Mouse (Mus musculus) limb, embryonic 15.5 days (tissue): ENCODE measurements around the gene Parp11. TPM values are rescaled to one million over a fixed set of nuclear protein-coding genes. Genes with fewer than 3 reads are reported as not detected.

ENCODE experiments used
- ATAC-seq: fragments of 200-750 bp; cut with Nextera tagmentation; 2 replicates; pipeline ENCODE4 v1.8.0; 2017; ENCODE audit warnings: low read depth, moderate TSS enrichment; ENCODE audit not compliant: insufficient number of reproducible peaks, low FRiP score, low TSS enrichment
- H3K27ac ChIP-seq: fragments of 300-500 bp; sonication (generic); 2 replicates; pipeline ENCODE4 v1.5.1; 2015; ENCODE audit warnings: moderate library complexity, mild to moderate bottlenecking, inconsistent platforms
- H3K27me3 ChIP-seq: fragments of 300-500 bp; sonication (generic); 2 replicates; pipeline ENCODE4 v1.6.1; 2015; ENCODE audit warnings: inconsistent platforms
- H3K36me3 ChIP-seq: fragments of 300-500 bp; sonication (generic); 2 replicates; pipeline ENCODE4 v1.6.1; 2015; ENCODE audit warnings: inconsistent platforms
- H3K4me1 ChIP-seq: fragments of 300-500 bp; sonication (generic); 2 replicates; pipeline ENCODE4 v1.6.1; 2015; ENCODE audit warnings: inconsistent platforms
- H3K4me2 ChIP-seq: fragments of 300-500 bp; sonication (generic); 2 replicates; pipeline ENCODE4 v1.6.1; 2015; ENCODE audit warnings: mild to moderate bottlenecking, inconsistent platforms
- H3K4me3 ChIP-seq: fragments of 300-500 bp; sonication (generic); 2 replicates; pipeline ENCODE4 v1.5.1; 2015; ENCODE audit warnings: mild to moderate bottlenecking, inconsistent platforms
- H3K9ac ChIP-seq: fragments of 300-500 bp; sonication (generic); 2 replicates; pipeline ENCODE4 v1.6.1; 2015; ENCODE audit warnings: inconsistent platforms
- H3K9me3 ChIP-seq: fragments of 300-500 bp; sonication (generic); 2 replicates; pipeline ENCODE4 v1.6.1; 2016; ENCODE audit warnings: inconsistent platforms
- WGBS: fragments of 180-500 bp; shearing (Covaris S2); methylation state at CpG from one replicate; pipeline ENCODE4 v1.1.7; 2015; 5-methylcytosine and 5-hydroxymethylcytosine counted together
- polyA plus RNA-seq: library from polyadenylated mRNA; unstranded; fragments of >200 nt; fragmentation: Nextera tagmentation; extraction: Ambion mirVana; gene quantifications from 2 replicates; pipeline ENCODE4 v1.2.1, GENCODE M21; 2015

Gene Parp11
- polyA plus RNA-seq, 1 experiment from 2014 or later, result 25.1 TPM

- Histone ChIP-seq H3K27me3 (peaks cover 14% of the 10 kb centered on the region), H3K36me3 (no peaks in the 10 kb centered on the region), H3K9ac (no peak overlapping the region), H3K4me3 (no peak overlapping the region), H3K9me3 (no peaks in the 10 kb centered on the region), H3K27ac (no peak overlapping the region), H3K4me2 (no peak overlapping the region), H3K4me1 (no peaks in the 10 kb centered on the region; the same call in 1 of the 2 replicates)
- WGBS, result 68% methylated on average over 2 of the region's 2 CpGs
- no peak for ATAC-seq
Measured at GRCm38 (mm10) chr6:127538118-127538517, 91.5 kb downstream of the Parp11 start.

GRCm38 (mm10) chr6:127539226-127539625 lies 92.6 kb downstream of the Parp11 start:
- no peak overlapping the region for H3K4me2 ChIP-seq
- H3K27ac ChIP-seq, result no peak overlapping the region
- H3K27me3 ChIP-seq, result peaks cover 17% of the 10 kb centered on the region
- H3K4me3 ChIP-seq, result no peak overlapping the region
- no peaks in the 10 kb centered on the region for H3K36me3 ChIP-seq
- H3K9ac ChIP-seq, result no peak overlapping the region
- no peak for ATAC-seq
- H3K4me1 ChIP-seq, result no peaks in the 10 kb centered on the region; the same call in 1 of the 2 replicates
- no peaks in the 10 kb centered on the region for H3K9me3 ChIP-seq
- WGBS, result 83% methylated on average over 4 of the region's 4 CpGs

DNA sequence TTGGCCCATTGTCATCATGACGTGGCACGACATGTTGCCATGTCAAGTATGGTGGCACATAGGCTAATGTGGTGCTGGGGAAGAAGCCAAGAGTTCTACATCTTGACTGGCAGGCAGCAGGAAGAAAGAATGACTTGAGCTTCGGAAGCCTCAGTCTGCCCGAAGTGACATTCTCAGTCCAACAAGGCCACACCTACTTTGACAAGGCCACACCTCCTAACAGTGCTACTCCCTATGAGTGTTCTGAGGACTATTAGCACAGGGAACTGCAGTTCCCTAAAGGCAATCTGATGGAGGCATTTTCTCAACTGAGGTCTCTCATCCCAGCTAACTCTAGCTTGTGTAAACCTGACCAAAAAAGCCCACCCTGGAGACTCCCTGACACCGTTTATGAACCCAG lies 93.0 kb downstream of the Parp11 start:
- Histone ChIP-seq H3K4me1 (no peaks in the 10 kb centered on the region; the same call in 1 of the 2 replicates), H3K4me3 (no peak overlapping the region), H3K9ac (no peak overlapping the region), H3K4me2 (no peak overlapping the region), H3K27me3 (peaks cover 17% of the 10 kb centered on the region), H3K27ac (no peak overlapping the region), H3K9me3 (no peaks in the 10 kb centered on the region), H3K36me3 (no peaks in the 10 kb centered on the region)
- ATAC-seq, result no peak
- WGBS, result 68% methylated on average over 5 of the region's 5 CpGs

DNA sequence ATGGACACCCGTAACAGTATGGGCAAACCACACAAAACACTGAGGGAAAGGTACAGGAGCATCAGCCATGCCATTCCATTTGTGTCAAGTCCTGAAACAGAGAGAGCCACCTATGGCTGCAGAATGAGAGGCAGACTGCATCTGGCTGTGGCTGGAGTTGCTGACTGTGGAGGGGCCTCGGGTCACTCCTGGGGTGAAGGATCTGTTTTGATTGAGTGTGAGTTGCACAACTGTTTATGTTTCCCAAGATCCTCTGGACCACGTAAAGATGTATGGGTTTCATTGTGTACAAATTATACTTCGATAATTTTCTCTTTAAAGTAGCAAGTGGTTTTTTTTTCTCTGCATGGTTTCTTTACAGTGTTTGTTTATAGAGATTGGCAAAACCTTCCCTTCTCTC lies 93.9 kb downstream of the Parp11 start:
- Histone ChIP-seq H3K9ac (no peak overlapping the region), H3K9me3 (no peaks in the 10 kb centered on the region), H3K36me3 (no peaks in the 10 kb centered on the region), H3K27ac (no peak overlapping the region), H3K4me2 (no peak overlapping the region), H3K4me3 (no peak overlapping the region), H3K4me1 (no peaks in the 10 kb centered on the region; the same call in 1 of the 2 replicates), H3K27me3 (peaks cover 17% of the 10 kb centered on the region)
- ATAC-seq, result no peak
- WGBS, result 65% methylated on average over 4 of the region's 4 CpGs

DNA sequence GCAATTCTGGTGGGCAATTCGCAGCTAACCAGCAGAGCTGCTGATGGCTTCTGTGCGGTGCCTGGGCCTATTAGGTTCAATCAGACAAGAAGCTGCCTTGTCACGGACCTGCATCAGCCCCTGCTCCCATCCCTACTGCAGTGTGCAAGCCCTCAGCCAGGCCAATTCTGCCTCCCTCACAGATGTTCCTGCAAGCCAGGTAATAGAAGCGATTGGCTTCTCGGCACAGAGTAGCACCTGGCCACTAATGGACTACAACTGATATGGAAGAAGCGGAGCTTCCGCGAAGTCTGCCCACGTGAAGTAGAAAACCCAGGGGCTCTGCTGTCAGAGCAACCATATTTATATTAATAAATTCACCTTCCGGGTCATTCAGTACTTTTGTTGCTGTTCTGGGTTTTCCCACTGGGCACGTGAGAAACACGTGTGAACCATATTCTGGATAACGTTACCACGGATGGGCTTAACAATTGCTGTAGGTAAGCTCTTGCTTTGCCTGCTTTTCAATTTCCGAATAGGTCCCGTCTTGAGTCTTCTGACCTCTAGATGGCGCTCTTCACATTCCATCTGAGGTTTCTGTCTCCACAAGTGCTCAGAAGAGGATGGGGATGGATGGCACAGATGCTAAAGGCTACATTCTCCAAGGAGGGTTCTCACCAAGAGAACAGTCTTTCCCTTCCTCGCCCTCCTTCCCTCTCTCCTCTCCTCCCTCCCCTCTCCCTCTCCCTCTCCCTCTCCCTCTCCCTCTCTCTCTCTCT lies 95.2 kb downstream of the Parp11 start:
- Histone ChIP-seq H3K4me3 (no peak overlapping the region), H3K4me1 (peaks cover 4% of the 10 kb centered on the region; the same call in 1 of the 2 replicates), H3K4me2 (no peak overlapping the region), H3K9ac (no peak overlapping the region), H3K36me3 (no peaks in the 10 kb centered on the region), H3K27me3 (peaks cover 17% of the 10 kb centered on the region), H3K9me3 (no peaks in the 10 kb centered on the region), H3K27ac (no peak overlapping the region)
- no peak for ATAC-seq
- 32% methylated on average over 18 of the region's 18 CpGs for WGBS

Other genes starting within 250 kb of the Parp11 start
- 0.99 and 1.5 TPM in 2 replicates for gene Cracr2a, start 114.5 kb downstream of the Parp11 start, polyA plus RNA-seq